Mouse (Mus musculus) midbrain, embryonic 12.5 days (tissue): ENCODE data around the gene Cyfip1. TPM values are rescaled to one million over a fixed set of nuclear protein-coding genes. Genes with fewer than 3 reads are reported as not detected.

Experiments
- ATAC-seq: fragments of 200-750 bp; cut with Nextera tagmentation; 2 replicates; pipeline ENCODE4 v1.8.0; 2017; ENCODE audit warnings: low read depth, moderate TSS enrichment, moderate library complexity; ENCODE audit not compliant: low FRiP score
- H3K27ac ChIP-seq: fragments of 300-500 bp; sonication (generic); replicated peaks from 2 replicates; pipeline ENCODE4 v1.5.1; 2016; ENCODE audit warnings: mild to moderate bottlenecking
- H3K27me3 ChIP-seq: fragments of 300-500 bp; sonication (generic); 2 replicates; pipeline ENCODE4 v1.6.1; 2016; ENCODE audit warnings: mild to moderate bottlenecking
- H3K36me3 ChIP-seq: fragments of 300-500 bp; sonication (generic); 2 replicates; pipeline ENCODE4 v1.6.1; 2016
- H3K4me1 ChIP-seq: fragments of 300-500 bp; sonication (generic); 2 replicates; pipeline ENCODE4 v1.6.1; 2016
- H3K4me2 ChIP-seq: fragments of 300-500 bp; sonication (generic); replicated peaks from 2 replicates; pipeline ENCODE4 v1.6.1; 2016; ENCODE audit warnings: mild to moderate bottlenecking, moderate library complexity
- H3K4me3 ChIP-seq: fragments of 300-500 bp; sonication (generic); 2 replicates; pipeline ENCODE4 v1.5.1; 2016; ENCODE audit warnings: mild to moderate bottlenecking
- H3K9ac ChIP-seq: fragments of 300-500 bp; sonication (generic); replicated peaks from 2 replicates; pipeline ENCODE4 v1.6.1; 2016; ENCODE audit warnings: mild to moderate bottlenecking, moderate library complexity
- H3K9me3 ChIP-seq: fragments of 300-500 bp; sonication (generic); 2 replicates; pipeline ENCODE4 v1.6.1; 2016; ENCODE audit warnings: mild to moderate bottlenecking
- WGBS: fragments of 180-500 bp; shearing (Covaris S2); methylation state at CpG from one replicate; pipeline ENCODE4 v1.1.7; 2016; 5-methylcytosine and 5-hydroxymethylcytosine counted together
- polyA plus RNA-seq: library from polyadenylated mRNA; unstranded; fragments of >200 nt; fragmentation: Nextera tagmentation; extraction: Ambion mirVana; gene quantifications from 2 replicates; pipeline ENCODE4 v1.2.1, GENCODE M21; 2016

The Cyfip1 gene
- polyA plus RNA-seq, 1 experiment from 2014 or later, result 79.9 TPM

DNA sequence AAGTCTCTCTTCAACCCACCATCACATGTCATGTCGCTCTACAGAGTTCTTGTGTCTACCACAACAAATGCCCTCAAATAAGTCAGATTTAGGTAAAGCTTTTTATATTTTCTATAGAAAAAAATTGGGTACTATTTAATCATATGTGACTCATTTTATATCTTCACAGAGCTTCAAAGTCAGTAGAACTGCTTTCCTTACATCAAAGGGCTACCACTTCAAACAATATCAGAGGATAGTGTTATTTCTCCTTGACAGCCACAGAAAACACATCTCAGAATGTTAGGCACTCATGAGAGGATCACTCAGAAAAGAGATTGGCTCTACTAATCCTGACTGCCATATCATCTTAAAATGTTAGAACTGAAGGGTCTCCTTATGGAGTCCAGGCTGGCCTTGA is 119.0 kb downstream of the Cyfip1 start:
- no peak for ATAC-seq
- Histone ChIP-seq H3K4me1 (peaks cover 12% of the 10 kb centered on the region), H3K9ac (no peak overlapping the region), H3K4me2 (no peak overlapping the region), H3K27ac (no peak overlapping the region), H3K4me3 (no peak overlapping the region), H3K27me3 (no peaks in the 10 kb centered on the region), H3K9me3 (no peaks in the 10 kb centered on the region), H3K36me3 (no peaks in the 10 kb centered on the region; the same call in 1 of the 2 replicates)
- 95% methylated on average over 1 of the region's 1 CpGs for WGBS

DNA sequence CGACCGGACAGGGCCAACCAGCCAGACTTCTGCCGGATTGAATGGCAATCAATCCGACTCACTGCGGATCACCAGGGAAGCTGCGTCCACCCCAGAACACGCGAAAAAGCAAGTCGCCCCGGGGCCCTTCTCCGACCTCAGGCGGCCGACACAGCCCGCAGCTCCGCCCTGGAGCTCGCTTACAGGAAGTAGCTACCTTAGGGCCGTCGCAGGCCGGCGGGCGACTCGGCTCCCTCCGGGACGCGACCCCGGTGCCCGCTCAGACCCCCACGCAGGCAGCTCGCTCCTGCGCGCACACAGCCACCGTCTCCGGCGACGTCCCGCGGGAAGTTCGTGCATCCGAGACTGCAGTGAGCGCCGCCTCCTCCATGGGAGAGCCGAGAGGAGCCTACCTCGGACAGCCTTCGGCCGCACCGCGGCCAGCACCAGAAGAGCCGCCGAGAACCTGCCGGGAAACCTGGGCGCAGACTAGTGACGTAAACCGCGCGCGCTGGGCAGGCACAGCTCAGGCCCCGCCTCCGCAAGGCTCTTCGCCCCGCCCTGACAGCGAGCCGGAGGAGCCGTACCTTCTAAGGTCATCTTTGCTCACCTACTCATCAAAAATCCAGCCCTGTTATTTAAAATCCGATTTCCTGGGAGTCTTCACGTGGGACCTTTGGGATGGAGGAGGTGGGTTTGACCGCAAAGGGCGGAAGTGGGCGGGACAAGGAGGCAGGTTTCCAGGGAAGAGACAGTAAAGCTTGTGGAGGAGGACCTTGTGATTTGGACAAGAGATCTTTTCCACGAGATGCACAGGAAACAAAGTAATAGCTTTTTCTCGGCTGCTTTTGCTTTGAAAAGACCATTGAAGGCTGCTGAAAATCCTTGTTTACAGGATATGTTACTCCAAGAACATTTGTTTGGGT is 120.7 kb downstream of the Cyfip1 start, which contains the start of gene Nipa2:
Gene Nipa2, minus strand, starts transcription at position 473 of the 905 bp plus-strand sequence.
- H3K27ac ChIP-seq, result peak within 1 kb of the TSS; percentile 87
- no peaks in the 10 kb centered on the region for H3K27me3 ChIP-seq
- ATAC-seq, result peak; percentile 99
- H3K9me3 ChIP-seq, result no peaks in the 10 kb centered on the region
- H3K36me3 ChIP-seq, result no peaks in the 10 kb centered on the region
- WGBS, result under 1% methylated on average over 69 of the region's 70 CpGs
- peak within 1 kb of the TSS; percentile 86 for H3K9ac ChIP-seq
- H3K4me2 ChIP-seq, result peak within 1 kb of the TSS; percentile 62
- H3K4me1 ChIP-seq, result peaks cover 12% of the 10 kb centered on the region
- H3K4me3 ChIP-seq, result peak within 1 kb of the TSS; percentile 95

DNA sequence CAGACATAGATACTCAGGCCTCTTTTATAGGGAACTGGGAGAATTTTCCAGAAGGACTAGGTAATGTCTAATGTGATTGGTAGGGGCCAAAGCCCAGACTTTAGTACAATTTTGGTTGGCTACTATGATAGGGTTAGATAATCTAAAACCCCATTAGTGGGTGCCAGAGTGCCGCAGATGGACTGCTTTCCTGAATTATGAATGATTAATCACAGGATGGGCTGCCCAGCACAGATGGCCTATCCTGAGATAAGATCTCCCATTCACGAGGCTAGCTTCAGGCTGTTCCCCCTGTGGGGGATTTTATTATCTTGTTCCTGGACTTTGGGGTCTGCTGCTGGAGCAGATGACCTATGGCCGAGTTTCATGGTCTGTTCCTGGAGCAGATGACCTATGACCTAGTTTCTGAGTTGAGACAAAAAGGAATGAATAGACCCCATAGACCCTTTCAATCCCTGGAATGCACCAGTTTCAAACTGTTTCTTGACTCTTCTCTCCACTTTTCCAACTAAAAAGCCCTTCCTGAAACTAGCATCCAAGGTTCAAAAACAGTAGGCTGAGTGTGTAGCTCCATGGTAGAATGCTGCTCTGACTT is 125.4 kb downstream of the Cyfip1 start:
- ATAC-seq, result no peak
- H3K9me3 ChIP-seq, result no peaks in the 10 kb centered on the region
- no peak overlapping the region for H3K4me3 ChIP-seq
- no peak overlapping the region for H3K9ac ChIP-seq
- no peaks in the 10 kb centered on the region for H3K36me3 ChIP-seq
- no peak overlapping the region for H3K27ac ChIP-seq
- peaks cover 8% of the 10 kb centered on the region for H3K4me1 ChIP-seq
- WGBS, result 33% methylated on average over 3 of the region's 3 CpGs
- H3K4me2 ChIP-seq, result no peak overlapping the region
- no peaks in the 10 kb centered on the region for H3K27me3 ChIP-seq

GRCm38 (mm10) chr7:55968258-55968901 is 126.8 kb downstream of the Cyfip1 start:
- Histone ChIP-seq H3K4me2 (no peak overlapping the region), H3K4me1 (peaks cover 1% of the 10 kb centered on the region; the same call in 1 of the 2 replicates), H3K27ac (no peak overlapping the region), H3K27me3 (no peaks in the 10 kb centered on the region), H3K4me3 (no peak overlapping the region), H3K9ac (no peak overlapping the region), H3K36me3 (no peaks in the 10 kb centered on the region), H3K9me3 (no peaks in the 10 kb centered on the region)
- WGBS, result 45% methylated on average over 16 of the region's 16 CpGs
- ATAC-seq, result no peak

DNA sequence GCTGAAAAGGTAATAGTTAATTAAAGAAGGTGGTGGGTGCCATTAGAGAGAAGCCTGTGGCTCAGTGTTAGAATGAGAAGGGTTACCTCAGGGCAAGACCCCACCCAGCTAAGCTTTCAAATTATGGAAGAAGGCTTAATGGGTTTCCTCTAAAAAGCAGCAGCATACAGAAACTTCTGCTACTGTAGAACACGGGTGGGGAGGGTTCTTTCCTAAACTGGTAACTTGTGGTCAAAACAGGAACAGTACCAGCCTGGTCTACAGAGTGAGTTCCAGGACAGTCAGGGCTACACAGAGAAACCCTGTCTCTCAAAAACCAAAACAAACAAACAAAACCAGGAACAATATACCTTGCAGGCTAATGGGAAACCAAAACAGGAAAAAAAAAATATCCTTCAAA is 127.9 kb downstream of the Cyfip1 start:
- 74% methylated on average over 1 of the region's 1 CpGs for WGBS
- H3K4me2 ChIP-seq, result no peak overlapping the region
- H3K9ac ChIP-seq, result no peak overlapping the region
- no peaks in the 10 kb centered on the region for H3K9me3 ChIP-seq
- H3K27ac ChIP-seq, result no peak overlapping the region
- ATAC-seq, result no peak
- H3K4me3 ChIP-seq, result no peak overlapping the region
- peaks cover 4% of the 10 kb centered on the region; the same call in 1 of the 2 replicates for H3K36me3 ChIP-seq
- H3K27me3 ChIP-seq, result no peaks in the 10 kb centered on the region
- H3K4me1 ChIP-seq, result no peaks in the 10 kb centered on the region

DNA sequence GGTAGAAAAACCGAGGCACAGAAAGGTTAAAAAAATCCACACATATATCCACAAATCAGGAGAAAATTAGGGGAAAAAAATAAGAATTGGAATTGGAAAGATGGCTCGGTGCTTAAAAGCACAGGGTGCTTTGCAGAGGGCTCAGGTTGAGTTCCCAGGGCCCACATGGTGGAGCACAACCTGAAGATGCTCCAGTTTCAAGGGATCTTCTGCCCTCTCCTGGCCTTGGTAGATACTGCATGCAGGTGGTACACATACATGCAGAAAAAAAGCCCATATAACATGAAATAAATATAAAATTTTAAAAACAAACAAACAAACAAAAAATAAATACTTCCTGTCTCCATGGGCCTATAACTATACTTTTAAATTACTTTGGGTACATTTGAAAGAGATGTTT is 132.9 kb downstream of the Cyfip1 start:
- H3K9ac ChIP-seq, result no peak overlapping the region
- H3K4me1 ChIP-seq, result no peaks in the 10 kb centered on the region
- no peak overlapping the region for H3K4me2 ChIP-seq
- H3K36me3 ChIP-seq, result peaks cover 12% of the 10 kb centered on the region
- H3K9me3 ChIP-seq, result no peaks in the 10 kb centered on the region
- 97% methylated on average over 2 of the region's 2 CpGs for WGBS
- no peaks in the 10 kb centered on the region for H3K27me3 ChIP-seq
- no peak for ATAC-seq
- no peak overlapping the region for H3K4me3 ChIP-seq
- no peak overlapping the region for H3K27ac ChIP-seq

DNA sequence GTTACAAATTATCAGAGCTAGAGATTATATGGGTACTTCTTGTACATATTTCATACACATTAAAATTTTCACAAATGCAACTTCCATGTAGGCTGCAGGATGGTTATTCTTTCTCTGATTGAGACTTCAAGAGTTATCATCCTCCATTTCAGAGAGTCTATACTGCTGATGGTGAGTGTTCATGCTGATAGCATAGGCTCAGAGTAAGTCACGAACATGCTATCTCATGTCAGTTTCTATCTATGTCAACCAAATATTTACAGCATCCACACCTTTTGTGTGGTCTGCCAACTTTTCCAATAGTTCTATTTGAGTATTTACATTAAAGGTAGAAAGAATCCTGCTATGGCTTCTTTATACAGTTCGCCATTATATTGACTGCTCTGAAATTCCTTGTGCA is 140.0 kb downstream of the Cyfip1 start:
- Histone ChIP-seq H3K4me1 (no peaks in the 10 kb centered on the region), H3K27ac (no peak overlapping the region), H3K4me2 (no peak overlapping the region), H3K36me3 (peaks cover 14% of the 10 kb centered on the region; the same call in 1 of the 2 replicates), H3K9ac (no peak overlapping the region), H3K9me3 (no peaks in the 10 kb centered on the region), H3K27me3 (no peaks in the 10 kb centered on the region), H3K4me3 (no peak overlapping the region)
- WGBS, result 95% methylated on average over 2 of the region's 2 CpGs
- ATAC-seq, result no peak

Other genes starting within 250 kb of the Cyfip1 start
- gene Siglech, start 73.6 kb upstream of the Cyfip1 start, polyA plus RNA-seq, result 1.1 and 1.2 TPM in 2 replicates
- 45.0 and 45.8 TPM in 2 replicates for gene Tubgcp5, start 47.6 kb upstream of the Cyfip1 start, polyA plus RNA-seq
- gene Nipa2, start 120.7 kb downstream of the Cyfip1 start, polyA plus RNA-seq, result 44.1 and 50.7 TPM in 2 replicates
- 15.2 TPM in 2 replicates for gene Nipa1, start 178.2 kb downstream of the Cyfip1 start, polyA plus RNA-seq
- 37.6 and 39.6 TPM in 2 replicates for gene Herc2, start 208.5 kb downstream of the Cyfip1 start, polyA plus RNA-seq